Mouse (Mus musculus) MEL (cell line): ENCODE data around the gene Ptgfr. TPM values are rescaled to one million over a fixed set of nuclear protein-coding genes. Genes with fewer than 3 reads are reported as not detected.

Experiments
- DNase-seq: peaks from one replicate; pipeline ENCODE4 v3.0.0; 2011; ENCODE audit warnings: low read depth, low spot score
- H3K27ac ChIP-seq: 2 replicates; pipeline ENCODE4 v1.5.1; 2012; ENCODE audit warnings: low read depth, mild to moderate bottlenecking, control low read depth, low read length, moderate library complexity; ENCODE audit not compliant: control insufficient read depth
- H3K27me3 ChIP-seq, 2 experiments: fragments of 150-350 bp in 1 of 2; sonication (generic) in 1 of 2; 2 replicates each; pipeline ENCODE4 v1.6.1; 2012; ENCODE audit warnings: low read length in 2 of 2, mild to moderate bottlenecking in 2 of 2, improper control_type of control experiment in 1 of 2, moderate library complexity in 1 of 2; ENCODE audit not compliant: insufficient read depth in 2 of 2, control insufficient read depth in 1 of 2
- H3K36me3 ChIP-seq, 2 experiments: 2 replicates each; pipeline ENCODE4 v1.6.1; 2012 to 2014; ENCODE audit warnings: low read length in 2 of 2, improper control_type of control experiment in 1 of 2, inconsistent platforms in 1 of 2, mild to moderate bottlenecking in 1 of 2; ENCODE audit not compliant: insufficient read depth in 2 of 2, control insufficient read depth in 1 of 2
- H3K4me1 ChIP-seq, 2 experiments: fragments of 150-350 bp in 1 of 2; sonication (generic) in 1 of 2; 2 replicates each; pipeline ENCODE4 v1.6.1; 2012; ENCODE audit warnings: low read length in 2 of 2, improper control_type of control experiment in 1 of 2, mild to moderate bottlenecking in 1 of 2; ENCODE audit not compliant: insufficient read depth in 2 of 2, control insufficient read depth in 1 of 2
- H3K4me3 ChIP-seq, 2 experiments: fragments of 150-350 bp in 1 of 2; sonication (generic) in 1 of 2; 2 replicates each; pipeline ENCODE4 v1.5.1; 2012; ENCODE audit warnings: low read depth in 2 of 2, low read length in 2 of 2, mild to moderate bottlenecking in 2 of 2, moderate library complexity in 2 of 2, control low read depth in 1 of 2, improper control_type of control experiment in 1 of 2; ENCODE audit not compliant: control insufficient read depth in 1 of 2, insufficient read depth in 1 of 2
- H3K79me2 ChIP-seq: 2 replicates; pipeline ENCODE4 v1.6.1; 2012; ENCODE audit warnings: mild to moderate bottlenecking, low read length, moderate library complexity; ENCODE audit not compliant: control insufficient read depth, poor library complexity, insufficient read depth
- H3K9ac ChIP-seq: 2 replicates; pipeline ENCODE4 v1.6.1; 2012; ENCODE audit warnings: low read depth, mild to moderate bottlenecking, control low read depth, low read length, moderate library complexity; ENCODE audit not compliant: control insufficient read depth, poor library complexity, severe bottlenecking
- H3K9me3 ChIP-seq: fragments of 150-350 bp; sonication (generic); replicated peaks from 2 replicates; pipeline ENCODE4 v1.6.1; 2012; ENCODE audit warnings: mild to moderate bottlenecking, low read length, improper control_type of control experiment, moderate library complexity; ENCODE audit not compliant: insufficient read depth
- CHD1 ChIP-seq: IDR thresholded peaks from 2 replicates; pipeline ENCODE4 v1.6.1; 2012; ENCODE audit warnings: low read depth, mild to moderate bottlenecking, inconsistent platforms, low read length, improper control_type of control experiment
- CTCF ChIP-seq, 3 experiments: IDR thresholded peaks in 2 of 3; conservative IDR thresholded peaks in 1 of 3; 2 replicates each; pipeline ENCODE4 v1.5.1; 2011 to 2012; ENCODE audit warnings: low read length in 3 of 3, low read depth in 2 of 3, mild to moderate bottlenecking in 2 of 3, improper control_type of control experiment in 1 of 3, inconsistent platforms in 1 of 3, mixed read lengths in 1 of 3, moderate library complexity in 1 of 3; ENCODE audit not compliant: control insufficient read depth in 1 of 3, insufficient read depth in 1 of 3, poor library complexity in 1 of 3, severe bottlenecking in 1 of 3
- EP300 ChIP-seq, 2 experiments: IDR thresholded peaks; 2 replicates each; pipeline ENCODE4 v1.6.1; 2011; ENCODE audit warnings: improper control_type of control experiment in 2 of 2, low read length in 2 of 2, low read depth in 1 of 2, mild to moderate bottlenecking in 1 of 2
- ETS1 ChIP-seq: IDR thresholded peaks from 2 replicates; pipeline ENCODE4 v1.6.1; 2012; ENCODE audit warnings: low read depth, mild to moderate bottlenecking, inconsistent platforms, low read length, improper control_type of control experiment, moderate library complexity
- GABPA ChIP-seq: IDR thresholded peaks from 2 replicates; pipeline ENCODE4 v1.6.1; 2012; ENCODE audit warnings: low read depth, mild to moderate bottlenecking, inconsistent platforms, low read length, improper control_type of control experiment, moderate library complexity
- HCFC1 ChIP-seq: IDR thresholded peaks from 2 replicates; pipeline ENCODE4 v1.6.1; 2012; ENCODE audit warnings: low read depth, mild to moderate bottlenecking, inconsistent platforms, low read length, improper control_type of control experiment, moderate library complexity
- JUND ChIP-seq: IDR thresholded peaks from 2 replicates; pipeline ENCODE4 v1.6.1; 2011; ENCODE audit warnings: low read depth, mild to moderate bottlenecking, improper control_type of control experiment, low read length
- MEF2A ChIP-seq: IDR thresholded peaks from 2 replicates; pipeline ENCODE4 v1.6.1; 2014; ENCODE audit warnings: low read depth, mild to moderate bottlenecking, inconsistent platforms, low read length, improper control_type of control experiment; ENCODE audit not compliant: poor library complexity, insufficient replicate concordance, severe bottlenecking; ENCODE audit errors: extremely low read depth
- MYB ChIP-seq: IDR thresholded peaks from 2 replicates; pipeline ENCODE4 v1.6.1; 2011; ENCODE audit warnings: mild to moderate bottlenecking, low read depth, low read length, improper control_type of control experiment
- RAD21 ChIP-seq: IDR thresholded peaks from 2 replicates; pipeline ENCODE4 v1.6.1; 2011; ENCODE audit warnings: mild to moderate bottlenecking, low read depth, low read length, improper control_type of control experiment
- SIN3A ChIP-seq: IDR thresholded peaks from 2 replicates; pipeline ENCODE4 v1.6.1; 2012; ENCODE audit warnings: low read length, improper control_type of control experiment, inconsistent platforms
- SMC3 ChIP-seq: IDR thresholded peaks from 2 replicates; pipeline ENCODE4 v1.6.1; 2011; ENCODE audit warnings: low read depth, low read length, improper control_type of control experiment
- TBP ChIP-seq: IDR thresholded peaks from 2 replicates; pipeline ENCODE4 v1.8.0; 2011; ENCODE audit warnings: low read depth, low read length, improper control_type of control experiment
- TCF12 ChIP-seq: IDR thresholded peaks from 2 replicates; pipeline ENCODE4 v1.6.1; 2014; ENCODE audit warnings: low read depth, mild to moderate bottlenecking, inconsistent platforms, low read length, improper control_type of control experiment, moderate library complexity
- ZKSCAN1 ChIP-seq: IDR thresholded peaks from 2 replicates; pipeline ENCODE4 v1.6.1; 2012; ENCODE audit warnings: low read depth, mild to moderate bottlenecking, inconsistent platforms, low read length, improper control_type of control experiment, moderate library complexity
- ZNF384 ChIP-seq: IDR thresholded peaks from 2 replicates; pipeline ENCODE4 v1.6.1; 2012; ENCODE audit warnings: low read depth, mild to moderate bottlenecking, inconsistent platforms, low read length, improper control_type of control experiment
- polyA plus RNA-seq, 2 experiments: library from polyadenylated mRNA; stranded (reverse) in 1 of 2; unstranded in 1 of 2; fragments of >175 nt in 1 of 2; fragments of >200 nt in 1 of 2; gene quantifications; 2 replicates each; pipeline versions ENCODE4 v1.2.1 to v1.2.4; 2012; ENCODE audit warnings: low replicate concordance in 2 of 2, low read depth in 1 of 2; ENCODE audit not compliant: insufficient read length in 2 of 2, insufficient read depth in 1 of 2, missing spikeins in 1 of 2
- total RNA-seq: library from RNA; depleted of rRNA; stranded (reverse); fragments of 300-350 nt; gene quantifications from 2 replicates; pipeline ENCODE4 v1.2.3, GENCODE M21; 2012

Gene Ptgfr
- total and polyA plus RNA-seq, 3 experiments, result not detected

GRCm38 (mm10) chr3:151775089-151775488, 62.3 kb downstream of the Ptgfr start:
- TF ChIP-seq RAD21 (peak; percentile 25), MEF2A (no peak), SMC3 (peak; percentile 35), CTCF (IDR thresholded peaks at IDR 0.05 in 2 of 3, conservative IDR thresholded peaks at IDR 0.05 in 1 of 3; ENCODE audit: control insufficient read depth in 1 of 3, insufficient read depth in 1 of 3, low read depth in 2 of 3, low read length in 3 of 3, poor library complexity in 1 of 3, severe bottlenecking in 1 of 3) (peak in 1 of 3 experiments; percentile 32; a peak in 2 of 6 replicates)
- H3K4me1 ChIP-seq, result no peaks in the 10 kb centered on the region
- H3K27ac ChIP-seq, result no peak overlapping the region
- no peak for DNase-seq
- no peak overlapping the region for H3K9ac ChIP-seq
- no peaks in the 10 kb centered on the region for H3K36me3 ChIP-seq
- H3K27me3 ChIP-seq, result no peaks in the 10 kb centered on the region
- no peaks in the 10 kb centered on the region for H3K79me2 ChIP-seq
- H3K4me3 ChIP-seq, result no peak overlapping the region
- H3K9me3 ChIP-seq, result no peaks in the 10 kb centered on the region

GRCm38 (mm10) chr3:151771074-151771473, 66.4 kb downstream of the Ptgfr start:
- DNase-seq, result peak; percentile 37
- Histone ChIP-seq H3K4me3 (no peak overlapping the region), H3K27me3 (no peaks in the 10 kb centered on the region), H3K9me3 (no peaks in the 10 kb centered on the region), H3K4me1 (no peaks in the 10 kb centered on the region), H3K27ac (no peak overlapping the region), H3K36me3 (no peaks in the 10 kb centered on the region)
- TF ChIP-seq RAD21 (peak; percentile 29), HCFC1 (no peak), JUND (no peak), SMC3 (peak; percentile 58), TCF12 (no peak), CTCF (IDR thresholded peaks at IDR 0.05 in 2 of 3, conservative IDR thresholded peaks at IDR 0.05 in 1 of 3; ENCODE audit: control insufficient read depth in 1 of 3, insufficient read depth in 1 of 3, low read depth in 2 of 3, low read length in 3 of 3, poor library complexity in 1 of 3, severe bottlenecking in 1 of 3) (peak; percentile 46 to 63 (median 53))
- TF ChIP-seq, all 39 proteins: peak for 3
- Histone ChIP-seq H3K79me2 (no peaks in the 10 kb centered on the region), H3K9ac (no peak overlapping the region)

GRCm38 (mm10) chr3:151749737-151750136, 87.7 kb downstream of the Ptgfr start, which contains the start of gene Ifi44:
Gene Ifi44 (minus strand): TSS chr3:151749960.
- Histone ChIP-seq H3K79me2 (no peaks in the 10 kb centered on the region), H3K36me3 (no peaks in the 10 kb centered on the region), H3K9me3 (no peaks in the 10 kb centered on the region), H3K9ac (no peak within 1 kb of the TSS), H3K27ac (no peak within 1 kb of the TSS), H3K27me3 (no peaks in the 10 kb centered on the region), H3K4me3 (peak within 1 kb of the TSS in 1 of 2 experiments; percentile 26; a peak in 1 of 4 replicates), H3K4me1 (no peaks in the 10 kb centered on the region)
- TF ChIP-seq TBP (no peak), MEF2A (no peak), SIN3A (no peak), SMC3 (no peak), MYB (no peak), GABPA (no peak), CHD1 (no peak), EP300 (IDR thresholded peaks at IDR 0.05; ENCODE audit: low read depth in 1 of 2, low read length in 2 of 2) (no peak), ETS1 (no peak), ZNF384 (no peak), RAD21 (no peak), ZKSCAN1 (no peak)
- peak; percentile 5 for DNase-seq
